Mouse (Mus musculus) olfactory bulb, adult 2 months (tissue): ENCODE results near the gene Gm21983.

Experiments
- CTCF ChIP-seq: fragments of 200-500 bp; IDR thresholded peaks from 2 replicates; pipeline ENCODE4 v1.5.1; 2012; ENCODE audit warnings: low read depth, mild to moderate bottlenecking, low read length, moderate library complexity; ENCODE audit not compliant: insufficient read depth
- POLR2A ChIP-seq: fragments of 200-500 bp; IDR thresholded peaks from 2 replicates; pipeline ENCODE4 v1.6.1; 2012; ENCODE audit warnings: mild to moderate bottlenecking, low read depth, low read length, moderate library complexity; ENCODE audit not compliant: insufficient read depth

GRCm38 (mm10) chr7:27156005-27156404 is 24.9 kb downstream of the Gm21983 start:
- no peak for TF ChIP-seq POLR2A
- no peak for TF ChIP-seq CTCF
